Mouse (Mus musculus) midbrain, embryonic 16.5 days (tissue): ENCODE results near the gene Ogdh. TPM values are rescaled to one million over a fixed set of nuclear protein-coding genes. Genes with fewer than 3 reads are reported as not detected.
"Not testable (repeated sequence)": the region's sequence is repeated elsewhere in the genome, so short reads cannot be mapped to it uniquely, and the experiment has no call there.

ENCODE experiments used
- ATAC-seq: fragments of 200-750 bp; cut with Nextera tagmentation; 2 replicates; pipeline ENCODE4 v1.8.0; 2017; ENCODE audit warnings: moderate TSS enrichment
- H3K27ac ChIP-seq: fragments of 300-500 bp; sonication (generic); 2 replicates; pipeline ENCODE4 v1.5.1; 2014; ENCODE audit warnings: mild to moderate bottlenecking, low read length, mixed read lengths
- H3K27me3 ChIP-seq: fragments of 300-500 bp; sonication (generic); 2 replicates; pipeline ENCODE4 v1.6.1; 2014; ENCODE audit warnings: low read depth, low read length, mixed read lengths; ENCODE audit not compliant: control insufficient read depth, insufficient read depth
- H3K36me3 ChIP-seq: fragments of 300-500 bp; sonication (generic); 2 replicates; pipeline ENCODE4 v1.6.1; 2014; ENCODE audit warnings: mild to moderate bottlenecking, low read length, moderate library complexity, mixed read lengths; ENCODE audit not compliant: control insufficient read depth, insufficient read depth
- H3K4me1 ChIP-seq: fragments of 300-500 bp; sonication (generic); 2 replicates; pipeline ENCODE4 v1.6.1; 2014; ENCODE audit warnings: mild to moderate bottlenecking, low read length, mixed read lengths; ENCODE audit not compliant: control insufficient read depth, insufficient read depth
- H3K4me2 ChIP-seq: fragments of 300-500 bp; sonication (generic); 2 replicates; pipeline ENCODE4 v1.6.1; 2014; ENCODE audit warnings: mild to moderate bottlenecking, low read length, mixed read lengths
- H3K4me3 ChIP-seq: fragments of 300-500 bp; sonication (generic); 2 replicates; pipeline ENCODE4 v1.5.1; 2014; ENCODE audit warnings: low read depth, mild to moderate bottlenecking, low read length, moderate library complexity, mixed read lengths
- H3K9ac ChIP-seq: fragments of 300-500 bp; sonication (generic); 2 replicates; pipeline ENCODE4 v1.6.1; 2014; ENCODE audit warnings: low read depth, low read length, mixed read lengths
- H3K9me3 ChIP-seq: fragments of 300-500 bp; sonication (generic); replicated peaks from 2 replicates; pipeline ENCODE4 v1.6.1; 2014; ENCODE audit warnings: mild to moderate bottlenecking, low read length, mixed read lengths; ENCODE audit not compliant: control insufficient read depth, poor library complexity, severe bottlenecking
- WGBS: fragments of 180-500 bp; shearing (Covaris S2); extraction: QIAGEN DNeasy Blood & Tissue Kit; methylation state at CpG from one replicate; pipeline ENCODE4 v1.1.7; 2014; 5-methylcytosine and 5-hydroxymethylcytosine counted together
- polyA plus RNA-seq: library from polyadenylated mRNA; unstranded; fragments of >200 nt; fragmentation: Nextera tagmentation; extraction: Ambion mirVana; gene quantifications from 2 replicates; pipeline ENCODE4 v1.2.1, GENCODE M21; 2015

Ogdh gene
- polyA plus RNA-seq, 1 experiment from 2014 or later: 127 TPM

DNA sequence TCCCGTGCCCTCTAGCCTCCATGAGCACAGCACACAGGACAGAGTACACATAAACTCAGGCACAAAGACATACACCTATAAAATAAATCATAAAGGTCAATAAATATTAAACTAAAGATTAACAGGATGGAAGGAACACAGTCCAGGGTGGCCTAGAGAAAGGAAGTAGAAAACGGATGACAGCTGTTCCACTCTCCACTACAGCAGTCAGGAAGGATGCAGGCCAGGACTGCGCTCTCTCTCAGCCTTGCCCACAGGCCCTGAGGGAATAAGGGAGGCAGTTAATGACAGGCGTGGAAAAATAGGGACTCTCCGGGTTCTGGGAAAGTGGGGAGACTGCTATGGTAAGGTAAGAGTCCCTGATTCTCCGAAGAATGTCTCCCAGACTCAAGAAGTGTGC lies 75.0 kb downstream of the Ogdh start:
- H3K27me3 ChIP-seq: no peaks in the 10 kb centered on the region
- H3K4me1 ChIP-seq: peaks cover 2% of the 10 kb centered on the region; the same call in 1 of the 2 replicates
- no peak overlapping the region for H3K4me2 ChIP-seq
- 84% methylated on average over 6 of the region's 6 CpGs for WGBS
- H3K27ac ChIP-seq: no peak overlapping the region
- H3K9me3 ChIP-seq: no peaks in the 10 kb centered on the region
- no peak overlapping the region for H3K9ac ChIP-seq
- ATAC-seq: no peak
- H3K4me3 ChIP-seq: no peak overlapping the region
- H3K36me3 ChIP-seq: no peaks in the 10 kb centered on the region

DNA sequence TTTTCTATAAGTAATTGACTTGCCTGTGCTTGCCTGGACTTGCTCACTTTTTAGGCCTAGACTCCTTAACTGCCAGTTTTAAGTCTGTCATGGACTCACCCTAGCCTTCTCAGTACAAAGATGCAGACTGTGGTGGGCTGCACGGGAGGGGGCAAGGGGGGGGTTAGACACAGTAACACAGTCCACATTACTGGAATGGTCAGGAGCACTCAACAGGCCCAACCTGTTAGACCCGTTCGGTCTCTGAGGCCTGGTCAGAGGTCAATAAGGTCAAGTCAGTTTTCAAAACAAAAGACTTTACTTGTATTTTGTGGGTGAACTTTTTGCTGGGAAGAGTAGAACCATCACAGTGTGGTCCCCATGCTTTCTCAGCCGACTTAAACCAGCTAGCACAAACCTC lies 75.7 kb downstream of the Ogdh start:
- peaks cover 2% of the 10 kb centered on the region; the same call in 1 of the 2 replicates for H3K4me1 ChIP-seq
- WGBS: 88% methylated on average over 4 of the region's 4 CpGs
- no peaks in the 10 kb centered on the region for H3K36me3 ChIP-seq
- H3K27me3 ChIP-seq: no peaks in the 10 kb centered on the region
- no peak overlapping the region for H3K4me2 ChIP-seq
- no peak overlapping the region for H3K27ac ChIP-seq
- no peak for ATAC-seq
- no peak overlapping the region for H3K4me3 ChIP-seq
- no peaks in the 10 kb centered on the region for H3K9me3 ChIP-seq
- H3K9ac ChIP-seq: no peak overlapping the region

DNA sequence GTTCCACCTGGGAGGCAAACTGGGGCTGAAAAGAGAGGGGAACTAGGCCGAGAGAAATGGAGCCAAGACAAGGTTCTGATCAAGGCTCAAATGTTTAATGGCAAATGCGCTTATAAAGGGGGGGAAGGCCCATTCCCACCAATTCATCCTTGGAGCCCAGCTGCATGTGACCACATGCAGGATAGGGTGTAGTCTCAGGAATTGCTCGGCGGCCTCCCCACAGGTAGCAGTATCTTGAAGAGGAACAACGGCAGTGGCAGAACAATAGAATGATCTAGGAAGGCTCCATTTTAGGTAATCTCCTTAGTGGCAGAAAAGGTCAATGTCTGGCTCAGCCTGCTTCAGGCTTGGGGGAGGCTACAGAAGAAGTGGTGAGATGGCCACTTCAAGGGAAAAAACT lies 76.6 kb downstream of the Ogdh start:
- H3K27ac ChIP-seq, H3K36me3 ChIP-seq, H3K9ac ChIP-seq, H3K4me1 ChIP-seq, H3K4me2 ChIP-seq, H3K9me3 ChIP-seq, H3K27me3 ChIP-seq, H3K4me3 ChIP-seq, ATAC-seq: not testable (repeated sequence)
- 87% methylated on average over 5 of the region's 5 CpGs for WGBS

DNA sequence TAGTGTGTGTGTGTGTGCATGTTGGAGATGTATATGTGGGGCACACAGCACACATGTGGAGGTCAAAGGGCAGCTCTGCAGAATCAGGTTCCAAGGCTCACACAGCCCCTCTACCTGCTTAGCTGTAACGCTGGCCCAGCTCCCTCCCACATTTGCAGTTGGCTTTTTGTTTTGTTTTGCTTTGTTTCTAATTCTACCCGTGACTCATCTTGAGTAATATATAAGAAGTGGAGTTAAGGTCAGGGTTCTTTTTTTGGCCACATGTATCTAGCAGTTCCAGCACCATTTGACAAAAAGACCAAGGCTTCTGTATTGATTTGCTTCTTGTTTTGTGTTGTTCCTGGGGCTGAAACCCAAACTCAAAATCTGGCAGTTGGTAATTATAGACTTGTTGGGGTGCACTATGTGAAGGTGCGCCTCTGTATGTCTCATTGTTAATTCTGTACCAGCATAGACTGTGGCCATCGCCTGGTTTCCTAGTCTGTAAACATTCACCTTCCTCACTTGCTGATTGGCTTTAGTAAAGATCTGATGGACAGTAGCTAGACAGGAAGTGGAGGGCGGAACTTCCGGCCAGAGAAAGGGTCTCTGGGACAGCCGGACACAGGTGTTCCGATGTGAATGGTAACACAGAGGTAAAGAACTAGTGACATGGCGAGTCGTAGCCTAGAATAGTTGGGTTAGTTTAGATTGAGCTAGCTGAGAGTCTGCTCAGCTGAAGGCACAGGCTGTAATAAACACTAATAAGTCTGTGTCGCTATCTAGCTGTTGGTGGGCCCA lies 80.1 kb downstream of the Ogdh start:
- Histone ChIP-seq H3K4me1 (no peaks in the 10 kb centered on the region), H3K36me3 (no peaks in the 10 kb centered on the region), H3K27me3 (no peaks in the 10 kb centered on the region), H3K9ac (no peak overlapping the region), H3K4me2 (no peak overlapping the region), H3K9me3 (no peaks in the 10 kb centered on the region), H3K27ac (no peak overlapping the region), H3K4me3 (no peak overlapping the region)
- ATAC-seq: no peak
- WGBS: 88% methylated on average over 11 of the region's 11 CpGs

DNA sequence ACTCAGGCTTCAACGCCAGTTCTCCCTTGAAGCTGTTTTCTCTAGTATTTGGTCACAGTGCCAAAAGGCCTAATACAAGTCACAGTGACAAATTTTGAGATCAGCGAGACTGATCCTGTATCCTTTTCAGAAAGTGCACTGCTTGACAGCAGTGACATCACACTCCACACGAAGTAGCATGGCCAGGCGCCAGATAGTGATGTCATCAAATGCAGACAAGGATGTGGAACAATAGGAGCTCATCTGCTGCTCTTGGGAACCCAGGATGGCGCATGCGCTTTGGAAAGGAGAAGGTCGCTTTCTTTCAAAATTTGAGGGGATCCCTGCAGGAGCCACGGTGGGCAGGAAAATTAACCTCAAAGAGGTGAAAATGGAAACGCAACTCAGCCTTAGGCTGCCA lies 81.4 kb downstream of the Ogdh start:
- Histone ChIP-seq H3K4me1 (no peaks in the 10 kb centered on the region), H3K4me2 (no peak overlapping the region), H3K9me3 (no peaks in the 10 kb centered on the region), H3K36me3 (no peaks in the 10 kb centered on the region), H3K27ac (no peak overlapping the region), H3K9ac (no peak overlapping the region), H3K27me3 (no peaks in the 10 kb centered on the region), H3K4me3 (no peak overlapping the region)
- whole genome bisulfite sequencing: 92% methylated on average over 9 of the region's 9 CpGs
- ATAC-seq: no peak

DNA sequence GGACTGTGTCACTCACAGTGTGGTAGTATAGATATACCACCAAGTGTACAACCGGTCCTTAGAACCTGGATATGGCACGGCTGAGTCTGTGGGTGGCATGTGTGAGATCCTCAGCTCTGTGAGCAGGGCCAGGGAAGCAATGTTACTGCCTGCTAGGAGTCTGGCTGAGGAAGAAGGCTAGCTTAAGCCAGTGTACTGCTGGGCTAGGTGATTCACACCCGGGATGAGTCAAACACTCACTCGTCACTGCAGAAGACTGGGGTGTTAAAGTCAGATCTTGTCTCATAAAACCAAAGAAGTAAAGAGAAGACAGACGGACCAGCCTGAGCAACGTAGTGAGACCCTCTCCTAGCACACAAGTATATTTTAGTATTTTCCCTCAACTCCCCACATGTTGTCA lies 89.5 kb downstream of the Ogdh start:
- no peak for ATAC-seq
- no peak overlapping the region for H3K4me2 ChIP-seq
- no peak overlapping the region for H3K27ac ChIP-seq
- WGBS: 91% methylated on average over 6 of the region's 6 CpGs
- H3K27me3 ChIP-seq: no peaks in the 10 kb centered on the region
- H3K4me1 ChIP-seq: no peaks in the 10 kb centered on the region
- H3K36me3 ChIP-seq: no peaks in the 10 kb centered on the region
- no peak overlapping the region for H3K9ac ChIP-seq
- H3K9me3 ChIP-seq: no peaks in the 10 kb centered on the region
- no peak overlapping the region for H3K4me3 ChIP-seq

DNA sequence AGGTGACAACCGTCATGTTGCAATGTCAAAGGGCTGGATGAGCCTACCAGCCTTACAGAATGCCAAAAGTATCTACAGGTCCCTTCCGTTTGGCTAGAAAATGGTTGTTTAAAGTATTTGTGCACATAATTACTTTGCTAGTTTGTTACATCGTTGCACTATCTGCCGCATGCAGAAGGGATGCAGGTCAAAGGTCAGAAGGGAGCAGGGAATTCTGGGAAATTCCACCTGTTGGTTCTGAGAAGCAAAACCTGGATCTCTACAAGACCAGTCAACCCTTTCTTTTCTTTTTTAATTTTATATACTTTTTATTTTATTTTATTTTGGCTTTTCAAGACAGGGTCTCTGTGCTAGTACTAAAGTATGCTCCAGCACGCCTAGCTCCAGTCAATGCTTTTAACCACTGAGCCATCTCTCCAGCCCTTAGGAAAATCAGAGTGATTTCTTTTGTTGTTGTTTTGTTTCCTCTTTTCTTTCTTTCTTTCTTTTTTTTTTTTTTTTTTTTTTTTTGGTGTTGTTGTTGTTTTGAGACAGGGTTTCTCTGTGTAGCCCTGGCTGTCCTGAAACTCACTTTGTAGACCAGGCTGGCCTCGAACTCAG lies 96.8 kb downstream of the Ogdh start:
- Histone ChIP-seq H3K4me2 (peak overlapping the region; percentile 53), H3K27me3 (no peaks in the 10 kb centered on the region), H3K9ac (peak overlapping the region; percentile 99; the same call in 1 of the 2 replicates), H3K4me3 (peak overlapping the region; percentile 97), H3K4me1 (peaks cover 21% of the 10 kb centered on the region), H3K36me3 (peaks cover 6% of the 10 kb centered on the region; the same call in 1 of the 2 replicates), H3K27ac (peak overlapping the region; percentile 91), H3K9me3 (no peaks in the 10 kb centered on the region)
- 92% methylated on average over 6 of the region's 6 CpGs for WGBS
- no peak for ATAC-seq

DNA sequence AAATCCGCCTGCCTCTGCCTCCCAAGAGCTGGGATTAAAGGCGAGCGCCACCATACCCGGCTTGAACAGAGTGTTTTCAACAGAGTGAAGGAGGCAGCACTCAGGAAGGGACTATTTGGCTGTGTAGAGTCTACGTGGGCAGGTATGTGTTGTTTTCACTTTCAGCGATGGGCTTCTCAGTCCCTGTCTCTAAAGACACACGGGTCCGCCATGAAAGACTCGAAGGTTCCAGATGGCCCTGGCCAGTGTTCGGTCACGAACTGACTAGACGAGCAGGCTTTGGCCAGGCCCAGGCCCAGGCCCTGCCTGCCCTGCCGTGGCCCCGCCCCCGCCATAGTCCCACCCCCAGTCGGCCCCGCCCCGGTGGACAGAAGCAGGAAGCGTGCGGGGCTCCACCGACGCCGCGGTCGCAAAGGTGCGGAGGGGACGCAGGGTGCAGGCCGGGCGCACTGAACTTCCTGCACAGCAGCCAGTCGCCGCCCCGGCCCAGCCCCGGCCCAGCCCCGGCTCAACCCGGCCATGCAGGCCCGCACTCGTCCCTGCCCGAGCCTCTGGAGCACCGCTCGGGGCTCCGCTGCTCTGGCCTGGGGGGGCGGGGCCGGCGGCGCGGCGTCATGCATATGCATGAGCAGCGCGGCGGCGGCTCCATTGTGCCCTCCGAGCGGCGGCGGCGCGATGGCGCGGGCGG lies 97.4 kb downstream of the Ogdh start, which contains the start of gene Zmiz2:
Gene Zmiz2, plus strand, starts transcription at position 349 of the 688 bp plus-strand sequence.
- H3K4me3 ChIP-seq: peak within 1 kb of the TSS; percentile 97
- H3K27ac ChIP-seq: peak within 1 kb of the TSS; percentile 91
- peaks cover 21% of the 10 kb centered on the region for H3K4me1 ChIP-seq
- H3K27me3 ChIP-seq: no peaks in the 10 kb centered on the region
- ATAC-seq: peak; percentile 98
- peak within 1 kb of the TSS; percentile 85 for H3K4me2 ChIP-seq
- H3K36me3 ChIP-seq: peaks cover 6% of the 10 kb centered on the region; the same call in 1 of the 2 replicates
- 9% methylated on average over 33 of the region's 60 CpGs for WGBS
- H3K9ac ChIP-seq: peak within 1 kb of the TSS; percentile 99
- H3K9me3 ChIP-seq: no peaks in the 10 kb centered on the region
